In genomic region chr9:73055441-73055911, GRCm38 (mm10) we compare ENCODE assay signal across 15 mouse cellular contexts. TPM values are rescaled to one million over a fixed set of nuclear protein-coding genes. Genes with fewer than 3 reads are reported as not detected.
DNase-seq lines count a peak whose midpoint lies in the region; ATAC-seq and TF ChIP-seq lines count a peak whose summit lies in the region.
"Had no signal": no experiment of that assay in that cellular context is flagged by ENCODE, and none has a peak within 500 bp of the region (broad histone marks: within the 10 kb centered on the region; RNA-seq: fewer than 3 reads in every experiment).

No protein-coding gene starts in this region.

- H3K4me3 ChIP-seq in E14TG2a.4 (replicated peaks; ENCODE audit: low read length), result 0 out of 2 replicates have a peak overlapping the region, but pooled peaks have one; percentile 5
- H3K4me3 ChIP-seq: embryonic facial prominence, embryonic 13.5 days; limb, embryonic 15.5 days; midbrain, embryonic 12.5 days; neural tube, embryonic 15.5 days had no signal

- ATAC-seq in inflammation-experienced regulatory T-cells, adult 6 months, result peak; percentile 69
- ATAC-seq: Patski had no signal

- TF ChIP-seq CTCF in E14TG2a.4 (conservative IDR thresholded peaks at IDR 0.05; ENCODE audit: low read length), result no peak

- H3K27me3 ChIP-seq in E14TG2a.4 (ENCODE audit: insufficient read depth, low read length), result no peaks in the 10 kb centered on the region
- H3K27me3 ChIP-seq: embryonic facial prominence, embryonic 13.5 days; limb, embryonic 15.5 days; midbrain, embryonic 12.5 days; neural tube, embryonic 15.5 days; Patski had no signal

- DNase-seq in kidney, adult 18-20 months, result peak; percentile 72
- no peak for DNase-seq in kidney, postnatal 10 days
- peak; percentile 43 for DNase-seq in CD4-positive, CD25-positive, alpha-beta regulatory T cell, adult 2 months (ENCODE audit: low read depth, low spot score)
- DNase-seq in left cerebral cortex, adult 18-20 months (ENCODE audit: low spot score in 2 of 2), result no peak
- DNase-seq in urinary bladder, postnatal 25 days (ENCODE audit: low spot score), result no peak
- DNase-seq: layer of hippocampus, adult 9-11 months had no signal

- H3K36me3 ChIP-seq in E14TG2a.4 (ENCODE audit: insufficient read depth, low read length), result no peaks in the 10 kb centered on the region
- H3K36me3 ChIP-seq: embryonic facial prominence, embryonic 13.5 days; limb, embryonic 15.5 days; midbrain, embryonic 12.5 days; neural tube, embryonic 15.5 days had no signal

- H3K9me3 ChIP-seq in E14TG2a.4 (ENCODE audit: low read length), result no peaks in the 10 kb centered on the region
- H3K9me3 ChIP-seq: embryonic facial prominence, embryonic 13.5 days; limb, embryonic 15.5 days; midbrain, embryonic 12.5 days; neural tube, embryonic 15.5 days had no signal

- H3K4me1 ChIP-seq in E14TG2a.4 (replicated peaks; ENCODE audit: low read depth, low read length), result peaks cover 67% of the 10 kb centered on the region
- H3K4me1 ChIP-seq: midbrain, embryonic 12.5 days; neural tube, embryonic 15.5 days had no signal

RNA-seq across cellular contexts. Expression of gene Rab27a, which starts 10.8 kb away (rescaled TPM):
- polyA plus RNA-seq in inflammation-experienced regulatory T-cells, adult 6 months (2017; shearing (Covaris generic)), result 10 to 100 TPM; 36.2 to 83.0 (median 39.9) TPM
- 1 to 10 TPM; 8.2 to 8.4 TPM for total RNA-seq in left cerebral cortex, adult 18-20 months (2021)

RNA-seq across cellular contexts. Expression of gene Pigb, which starts 15.3 kb away (rescaled TPM):
- polyA plus RNA-seq in inflammation-experienced regulatory T-cells, adult 6 months (2017; shearing (Covaris generic)), result 10 to 100 TPM; 12.0 to 19.6 (median 15.1) TPM
- total RNA-seq in left cerebral cortex, adult 18-20 months (2021), result 10 to 100 TPM; 12.4 to 13.5 TPM

RNA-seq across cellular contexts. Expression of gene Khdc3, which starts 46.2 kb away (rescaled TPM):
- under 1 TPM in 1 of 3 experiments, not detected in 2; 0.28 TPM for polyA plus RNA-seq in inflammation-experienced regulatory T-cells, adult 6 months (2017; shearing (Covaris generic))
- 1 to 10 TPM; 1.7 to 2.3 TPM for total RNA-seq in left cerebral cortex, adult 18-20 months (2021)
- total RNA-seq: heart, postnatal 36 days had no signal
- polyA plus RNA-seq: embryonic facial prominence, embryonic 13.5 days; midbrain, embryonic 12.5 days; Patski had no signal

RNA-seq across cellular contexts. Expression of gene Gm20509, which starts 46.8 kb away (rescaled TPM):
- polyA plus RNA-seq in inflammation-experienced regulatory T-cells, adult 6 months (2017; shearing (Covaris generic)), result not detected
- under 1 TPM in 1 of 2 experiments, not detected in 1; 0.49 TPM for total RNA-seq in left cerebral cortex, adult 18-20 months (2021)
- total RNA-seq: heart, postnatal 36 days had no signal
- polyA plus RNA-seq: embryonic facial prominence, embryonic 13.5 days; limb, embryonic 15.5 days; midbrain, embryonic 12.5 days; neural tube, embryonic 15.5 days; Patski; thymus, postnatal 0 days had no signal

RNA-seq across cellular contexts. Expression of gene Rsl24d1, which starts 57.8 kb away (rescaled TPM):
- 10 to 100 TPM; 81.9 to 88.8 (median 83.1) TPM for polyA plus RNA-seq in inflammation-experienced regulatory T-cells, adult 6 months (2017; shearing (Covaris generic))
- total RNA-seq in left cerebral cortex, adult 18-20 months (2021), result 10 to 100 TPM; 53.4 to 60.5 TPM

Comparison
In these comparisons a context has a peak if more than half of its experiments do, and no peak if none do; other contexts are left out.
1. DNase-seq: peak in kidney, adult 18-20 months (single experiment) and CD4-positive, CD25-positive, alpha-beta regulatory T cell, adult 2 months (single experiment); none in kidney, postnatal 10 days (single experiment), left cerebral cortex, adult 18-20 months (0 of 2) and urinary bladder, postnatal 25 days (single experiment).